Mouse (Mus musculus): ENCODE data around the gene Dexi.

GRCm38 (mm10) chr16:10468201-10468600 is 74.7 kb downstream of the Dexi start:
- TF ChIP-seq GATA1 (IDR thresholded peaks at IDR 0.05; ENCODE audit: borderline replicate concordance, low read length) (no peak), CTCF (IDR thresholded peaks at IDR 0.05; ENCODE audit: low read depth, low read length) (no peak), TAL1 (conservative IDR thresholded peaks at IDR 0.05; ENCODE audit: low read depth, low read length) (no peak), POLR2AphosphoS5 (IDR thresholded peaks at IDR 0.05; ENCODE audit: insufficient replicate concordance, low read depth, low read length) (no peak)

Data from G1E (cell line).